26 mouse cellular contexts compared by ENCODE assay signal in genomic region chr14:121251099-121251498, GRCm38 (mm10).
"Had no signal": no experiment of that assay in that cellular context is flagged by ENCODE, and none has a peak within 500 bp of the region (broad histone marks: within the 10 kb centered on the region; RNA-seq: fewer than 3 reads in every experiment).

No protein-coding gene starts in this region.

- H3K9me3 ChIP-seq: heart, embryonic 10.5 days; heart, embryonic 12.5 days; hindbrain, embryonic 10.5 days; hindbrain, embryonic 12.5 days; intestine, embryonic 15.5 days; limb, embryonic 10.5 days; limb, embryonic 12.5 days; liver, embryonic 13.5 days; liver, embryonic 15.5 days had no signal

- H3K4me1 ChIP-seq: liver, embryonic 15.5 days had no signal

- H3K9ac ChIP-seq: heart, embryonic 12.5 days; hindbrain, embryonic 12.5 days; hindbrain, embryonic 14.5 days; intestine, embryonic 15.5 days; limb, embryonic 12.5 days; liver, embryonic 13.5 days; liver, embryonic 15.5 days; liver, postnatal 0 days had no signal

- DNase-seq: gastrocnemius, adult 2 months; gastrocnemius, postnatal 25 days; heart, adult 18-20 months; heart, postnatal 10 days; heart, postnatal 4 days; kidney, adult 18-20 months; kidney, adult 8-10 months; kidney, postnatal 10 days; kidney, postnatal 25 days; kidney, postnatal 4 days; liver; liver, embryonic 13.5 days; liver, postnatal 0 days had no signal

- ATAC-seq: hindbrain, embryonic 16.5 days; inflammation-experienced regulatory T-cells, adult 6 months; intestine, embryonic 15.5 days; intestine, postnatal 0 days; liver, postnatal 0 days had no signal

- H3K4me3 ChIP-seq: gastrocnemius, adult 2 months; heart, embryonic 10.5 days; heart, embryonic 12.5 days; hindbrain, embryonic 10.5 days; hindbrain, embryonic 12.5 days; intestine, embryonic 15.5 days; left cerebral cortex, adult 2 months; limb, embryonic 10.5 days; limb, embryonic 12.5 days; liver, embryonic 13.5 days; liver, embryonic 15.5 days had no signal

- H3K27me3 ChIP-seq: heart, embryonic 12.5 days; hindbrain, embryonic 12.5 days; intestine, embryonic 15.5 days; limb, embryonic 12.5 days; liver, embryonic 13.5 days; liver, embryonic 15.5 days had no signal

- H3K36me3 ChIP-seq: intestine, embryonic 15.5 days; liver, embryonic 13.5 days; liver, embryonic 15.5 days had no signal

- H3K27ac ChIP-seq: gastrocnemius, adult 2 months; heart, embryonic 10.5 days; hindbrain, embryonic 10.5 days; hindbrain, embryonic 12.5 days; hindbrain, embryonic 14.5 days; intestine, embryonic 15.5 days; left cerebral cortex, adult 2 months; limb, embryonic 10.5 days; limb, embryonic 12.5 days; liver, embryonic 13.5 days; liver, embryonic 15.5 days had no signal

- H3K4me2 ChIP-seq: heart, embryonic 12.5 days; hindbrain, embryonic 12.5 days; hindbrain, embryonic 14.5 days; intestine, embryonic 15.5 days; limb, embryonic 12.5 days; liver, embryonic 13.5 days; liver, embryonic 15.5 days had no signal
